Mouse (Mus musculus): ENCODE data around the gene Ppp5c. TPM values are rescaled to one million over a fixed set of nuclear protein-coding genes. Genes with fewer than 3 reads are reported as not detected.

Ppp5c gene
- polyA plus RNA-seq, 1 experiment from 2014 or later = 142 TPM

GRCm38 (mm10) chr7:17002375-17003195 is 25.1 kb downstream of the Ppp5c start:
- Histone ChIP-seq H3K27ac (replicated peaks) (no peak overlapping the region), H3K4me1 (peaks cover 9% of the 10 kb centered on the region), H3K36me3 (peaks cover 79% of the 10 kb centered on the region), H3K4me3 (no peak overlapping the region), H3K9me3 (replicated peaks) (no peaks in the 10 kb centered on the region), H3K27me3 (ENCODE audit: low read depth, poor library complexity, severe bottlenecking) (no peaks in the 10 kb centered on the region)
- 17% methylated on average over 7 of the region's 7 CpGs for WGBS
- DNase-seq (ENCODE audit: low spot score) = peak; percentile 85

GRCm38 (mm10) chr7:16999650-17000049 is 28.1 kb downstream of the Ppp5c start:
- no peak overlapping the region for H3K4me3 ChIP-seq

GRCm38 (mm10) chr7:16999233-16999632 is 28.5 kb downstream of the Ppp5c start:
- H3K27ac ChIP-seq (replicated peaks) = no peak overlapping the region
- peaks cover 72% of the 10 kb centered on the region for H3K36me3 ChIP-seq
- 78% methylated on average over 4 of the region's 4 CpGs for WGBS

More at GRCm38 (mm10) chr7:16999650-17000049, 28.1 kb downstream of the Ppp5c start:
- Histone ChIP-seq H3K9me3 (replicated peaks) (0 out of 2 replicates have a peak, but pooled peaks cover 3% of the 10 kb centered on the region), H3K4me1 (peaks cover 38% of the 10 kb centered on the region), H3K27me3 (ENCODE audit: low read depth, poor library complexity, severe bottlenecking) (no peaks in the 10 kb centered on the region), H3K27ac (replicated peaks) (no peak overlapping the region), H3K36me3 (peaks cover 77% of the 10 kb centered on the region)
- WGBS = 27% methylated on average over 4 of the region's 4 CpGs
- DNase-seq (ENCODE audit: low spot score) = peak; percentile 87

GRCm38 (mm10) chr7:16995345-16995744 is 32.4 kb downstream of the Ppp5c start:
- H3K4me3 ChIP-seq = peak overlapping the region; percentile 72
- WGBS = 93% methylated on average over 4 of the region's 4 CpGs
- peaks cover 74% of the 10 kb centered on the region for H3K4me1 ChIP-seq
- no peaks in the 10 kb centered on the region for H3K27me3 ChIP-seq (ENCODE audit: low read depth, poor library complexity, severe bottlenecking)
- H3K36me3 ChIP-seq = peaks cover 50% of the 10 kb centered on the region
- H3K27ac ChIP-seq (replicated peaks) = peak overlapping the region; percentile 94; the same call in 1 of the 2 replicates
- H3K9me3 ChIP-seq (replicated peaks) = 0 out of 2 replicates have a peak, but pooled peaks cover 3% of the 10 kb centered on the region
- DNase-seq (ENCODE audit: low spot score) = no peak

More at GRCm38 (mm10) chr7:16999233-16999632, 28.5 kb downstream of the Ppp5c start:
- Histone ChIP-seq H3K9me3 (replicated peaks) (0 out of 2 replicates have a peak, but pooled peaks cover 3% of the 10 kb centered on the region), H3K4me3 (no peak overlapping the region), H3K27me3 (ENCODE audit: low read depth, poor library complexity, severe bottlenecking) (no peaks in the 10 kb centered on the region), H3K4me1 (peaks cover 42% of the 10 kb centered on the region)
- no peak for DNase-seq (ENCODE audit: low spot score)

- Histone ChIP-seq H3K27ac (replicated peaks) (peak overlapping the region; percentile 94), H3K4me3 (peak overlapping the region; percentile 72), H3K9me3 (replicated peaks) (peaks cover 7% of the 10 kb centered on the region; the same call in 1 of the 2 replicates), H3K36me3 (peaks cover 43% of the 10 kb centered on the region), H3K27me3 (ENCODE audit: low read depth, poor library complexity, severe bottlenecking) (no peaks in the 10 kb centered on the region), H3K4me1 (peaks cover 80% of the 10 kb centered on the region)
- DNase-seq (ENCODE audit: low spot score) = peak; percentile 31
- 9% methylated on average over 20 of the region's 20 CpGs for WGBS
Measured at GRCm38 (mm10) chr7:16994400-16994799, 33.3 kb downstream of the Ppp5c start.

- Histone ChIP-seq H3K27ac (replicated peaks) (peak overlapping the region; percentile 94), H3K36me3 (peaks cover 39% of the 10 kb centered on the region), H3K4me1 (peaks cover 79% of the 10 kb centered on the region), H3K4me3 (peak overlapping the region; percentile 72), H3K9me3 (replicated peaks) (peaks cover 7% of the 10 kb centered on the region; the same call in 1 of the 2 replicates), H3K27me3 (ENCODE audit: low read depth, poor library complexity, severe bottlenecking) (no peaks in the 10 kb centered on the region)
- WGBS = under 1% methylated on average over 27 of the region's 27 CpGs
- DNase-seq (ENCODE audit: low spot score) = peak; percentile 85
Measured at GRCm38 (mm10) chr7:16993651-16994399, 33.9 kb downstream of the Ppp5c start.

- Histone ChIP-seq H3K27me3 (ENCODE audit: low read depth, poor library complexity, severe bottlenecking) (no peaks in the 10 kb centered on the region), H3K4me1 (peaks cover 76% of the 10 kb centered on the region), H3K9me3 (replicated peaks) (peaks cover 7% of the 10 kb centered on the region; the same call in 1 of the 2 replicates), H3K36me3 (peaks cover 25% of the 10 kb centered on the region), H3K27ac (replicated peaks) (peak within 1 kb of the TSS; percentile 94), H3K4me3 (peak within 1 kb of the TSS; percentile 72)
- no peak for DNase-seq (ENCODE audit: low spot score)
- 95% methylated on average over 5 of the region's 5 CpGs for WGBS
Measured at GRCm38 (mm10) chr7:16992451-16992807, 35.3 kb downstream of the Ppp5c start, which contains the start of gene Ccdc8. Ccdc8 (plus strand) TSS chr7:16992708.

GRCm38 (mm10) chr7:16991681-16992450 is 35.9 kb downstream of the Ppp5c start:
- Histone ChIP-seq H3K4me1 (peaks cover 75% of the 10 kb centered on the region), H3K4me3 (peak overlapping the region; percentile 35), H3K36me3 (peaks cover 20% of the 10 kb centered on the region), H3K27me3 (ENCODE audit: low read depth, poor library complexity, severe bottlenecking) (no peaks in the 10 kb centered on the region), H3K9me3 (replicated peaks) (peaks cover 7% of the 10 kb centered on the region; the same call in 1 of the 2 replicates), H3K27ac (replicated peaks) (peak overlapping the region; percentile 87)
- WGBS = 60% methylated on average over 18 of the region's 18 CpGs
- DNase-seq (ENCODE audit: low spot score) = peak; percentile 85

- WGBS = 31% methylated on average over 15 of the region's 15 CpGs
- peaks cover 10% of the 10 kb centered on the region for H3K36me3 ChIP-seq
- H3K4me3 ChIP-seq = 0 out of 2 replicates have a peak overlapping the region, but pooled peaks have one; percentile 18
- DNase-seq (ENCODE audit: low spot score) = peak; percentile 37
- H3K27ac ChIP-seq (replicated peaks) = peak overlapping the region; percentile 87
- peaks cover 5% of the 10 kb centered on the region; the same call in 1 of the 2 replicates for H3K9me3 ChIP-seq (replicated peaks)
- peaks cover 63% of the 10 kb centered on the region for H3K4me1 ChIP-seq
- H3K27me3 ChIP-seq (ENCODE audit: low read depth, poor library complexity, severe bottlenecking) = no peaks in the 10 kb centered on the region
Measured at GRCm38 (mm10) chr7:16990006-16990744, 37.5 kb downstream of the Ppp5c start.

GRCm38 (mm10) chr7:16988405-16988804 is 39.3 kb downstream of the Ppp5c start:
- Histone ChIP-seq H3K4me1 (peaks cover 56% of the 10 kb centered on the region), H3K4me3 (no peak overlapping the region), H3K9me3 (replicated peaks) (peaks cover 4% of the 10 kb centered on the region; the same call in 1 of the 2 replicates), H3K27ac (replicated peaks) (no peak overlapping the region), H3K36me3 (peaks cover 9% of the 10 kb centered on the region), H3K27me3 (ENCODE audit: low read depth, poor library complexity, severe bottlenecking) (no peaks in the 10 kb centered on the region)
- DNase-seq (ENCODE audit: low spot score) = no peak
- WGBS = 71% methylated on average over 3 of the region's 3 CpGs

GRCm38 (mm10) chr7:16987541-16988149 is 40.1 kb downstream of the Ppp5c start:
- peaks cover 4% of the 10 kb centered on the region; the same call in 1 of the 2 replicates for H3K9me3 ChIP-seq (replicated peaks)
- H3K36me3 ChIP-seq = peaks cover 9% of the 10 kb centered on the region
- peak overlapping the region; percentile 60; the same call in 1 of the 2 replicates for H3K27ac ChIP-seq (replicated peaks)
- 77% methylated on average over 7 of the region's 7 CpGs for WGBS
- peaks cover 60% of the 10 kb centered on the region for H3K4me1 ChIP-seq
- no peaks in the 10 kb centered on the region for H3K27me3 ChIP-seq (ENCODE audit: low read depth, poor library complexity, severe bottlenecking)
- no peak for DNase-seq (ENCODE audit: low spot score)
- H3K4me3 ChIP-seq = no peak overlapping the region

All from midbrain, embryonic 10.5 days (tissue).